Mouse (Mus musculus) induced T-regulatory cell, adult 2 months (primary cell): ENCODE results near the gene Kif6.

Experiments
- DNase-seq: peaks from one replicate; pipeline ENCODE4 v3.0.0-alpha.2; 2012; ENCODE audit warnings: low read depth

The Kif6 gene

DNA sequence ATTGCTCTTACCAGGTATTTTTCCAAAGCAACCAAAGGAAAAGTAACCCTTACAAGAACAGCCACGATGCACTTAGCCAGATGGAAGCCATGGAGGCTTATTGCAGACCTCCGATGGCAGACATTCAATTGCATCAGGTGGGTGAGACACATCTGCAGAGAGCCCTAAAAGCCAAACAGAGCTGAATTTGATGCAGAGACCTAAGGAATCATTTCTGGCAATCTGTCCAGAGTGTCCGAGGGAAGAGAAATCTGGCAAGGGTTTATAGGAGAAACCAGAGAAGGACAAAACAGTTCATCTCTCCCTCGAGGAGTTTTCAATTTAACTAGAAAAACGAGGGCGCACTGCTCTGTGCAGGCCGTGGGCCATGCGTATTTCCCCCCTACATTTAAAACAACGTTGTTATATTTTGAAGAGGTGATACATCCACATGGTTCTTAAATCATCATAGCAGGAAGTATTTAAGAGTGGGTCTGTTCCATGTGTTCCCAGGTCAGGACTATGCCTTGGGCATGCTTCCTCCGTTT, 177.3 kb downstream of the Kif6 start:
- no peak for DNase-seq

DNA sequence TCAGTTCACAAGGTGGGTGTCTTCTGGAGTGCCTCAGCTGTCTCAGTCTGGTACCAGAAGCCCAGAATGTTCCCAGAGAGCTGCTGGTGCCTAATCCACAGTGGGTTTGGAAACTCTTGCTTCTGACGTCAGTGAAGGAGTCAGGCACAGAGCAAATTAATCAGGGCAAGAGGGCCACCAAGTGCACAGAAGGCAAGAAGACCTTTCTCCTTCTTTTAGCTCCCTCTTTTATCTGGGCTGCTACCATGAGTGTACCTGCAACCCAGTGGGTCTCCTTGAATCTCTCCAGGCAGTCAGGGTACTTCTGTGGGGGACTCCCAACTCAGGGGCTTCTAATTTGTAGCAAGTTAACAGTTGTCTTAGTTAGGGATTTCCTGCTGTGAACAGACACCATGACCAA, 178.0 kb downstream of the Kif6 start:
- DNase-seq = no peak

DNA sequence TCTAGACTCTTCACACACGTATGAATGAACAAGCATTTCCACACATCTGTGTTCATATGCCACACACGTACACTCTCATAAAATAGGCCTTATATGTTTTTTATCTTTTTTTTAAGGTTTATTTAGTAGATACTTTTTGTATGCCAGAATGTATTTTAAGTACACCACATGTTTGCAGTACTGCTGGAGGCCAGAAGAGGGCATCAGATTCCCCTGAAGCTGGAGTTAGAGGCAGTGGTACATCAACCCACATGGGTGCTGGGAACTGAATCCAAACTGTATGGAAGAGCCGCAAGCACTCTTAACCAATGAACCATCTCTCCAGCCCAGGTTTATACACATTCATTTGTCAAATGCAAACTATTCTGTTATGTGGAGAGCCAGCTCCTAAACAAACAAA, 179.0 kb downstream of the Kif6 start:
- DNase-seq = peak; percentile 0

- DNase-seq = no peak
Observed at GRCm38 (mm10) chr17:49795241-49795640, 180.3 kb downstream of the Kif6 start.

DNA sequence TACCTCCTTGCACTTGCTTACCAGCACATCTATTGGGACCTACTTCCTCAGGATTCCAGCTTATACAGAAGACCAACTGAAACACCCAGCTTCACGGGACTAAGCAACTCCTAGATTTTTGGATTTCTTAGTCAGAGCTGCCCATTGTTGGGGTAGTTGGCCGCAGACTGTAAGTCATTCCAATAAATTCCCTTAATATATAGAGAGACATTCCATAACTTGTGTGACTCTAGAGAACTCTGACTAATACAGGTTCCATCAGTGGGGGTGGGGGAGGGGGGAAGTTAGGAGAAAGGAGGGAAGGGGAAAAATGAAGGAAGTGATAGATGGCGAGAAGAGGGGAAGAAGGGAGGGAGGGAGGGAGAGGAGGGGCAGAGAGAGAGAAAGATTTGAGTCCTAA, 181.2 kb downstream of the Kif6 start:
- no peak for DNase-seq

DNA sequence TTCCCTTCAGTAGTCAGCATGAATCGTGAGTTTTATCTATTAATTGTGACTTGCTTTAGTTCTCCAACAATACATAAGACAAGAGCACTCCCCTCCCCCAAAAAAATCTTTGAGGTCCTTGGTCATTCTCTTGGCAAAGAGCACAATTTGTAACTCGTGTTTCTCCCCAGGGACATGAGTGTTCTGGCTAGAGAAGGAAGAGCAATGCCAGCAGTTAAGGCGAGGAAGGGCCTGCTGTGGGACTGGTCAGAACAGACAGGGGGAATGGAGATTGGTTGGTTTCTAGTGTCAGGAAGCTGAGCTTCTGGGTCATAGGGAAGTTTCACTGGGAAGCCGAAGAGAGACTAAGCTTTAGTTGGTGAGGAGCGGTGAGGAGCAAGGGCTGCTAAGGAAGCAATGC, 184.2 kb downstream of the Kif6 start:
- no peak for DNase-seq

- DNase-seq = no peak
Observed at GRCm38 (mm10) chr17:49800157-49800556, 185.2 kb downstream of the Kif6 start.

- no peak for DNase-seq
Observed at GRCm38 (mm10) chr17:49807461-49807860, 192.5 kb downstream of the Kif6 start.

DNA sequence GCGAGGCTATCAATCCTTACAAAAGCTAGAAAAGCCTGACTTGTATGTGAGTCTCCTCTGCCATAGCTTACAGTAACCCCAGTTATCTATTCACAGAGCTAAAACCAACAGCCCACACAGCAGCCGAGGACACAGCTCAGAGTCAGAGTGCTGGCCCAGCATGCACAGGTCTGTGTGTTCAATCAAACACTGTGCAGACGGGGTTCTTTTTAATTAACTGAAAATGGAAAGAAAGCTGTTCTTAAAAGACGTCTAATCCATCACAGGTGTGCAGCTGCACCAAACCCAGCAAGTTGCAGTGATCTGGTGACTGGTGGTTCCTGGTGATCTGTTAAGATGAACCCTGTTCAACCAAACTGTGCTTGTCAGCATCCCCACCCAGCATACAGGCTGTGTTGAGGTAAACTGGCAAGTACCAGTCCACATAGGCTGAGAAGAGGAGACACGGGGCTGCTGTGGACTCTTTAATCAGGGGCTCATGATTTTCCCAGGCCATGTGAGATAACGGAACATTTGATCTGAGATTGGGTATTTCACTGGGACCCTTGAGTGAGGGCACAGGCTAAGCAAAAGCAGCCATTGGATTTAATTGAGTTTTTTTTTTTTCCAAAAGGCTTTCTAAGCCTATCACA, 193.9 kb downstream of the Kif6 start:
- DNase-seq = no peak

DNA sequence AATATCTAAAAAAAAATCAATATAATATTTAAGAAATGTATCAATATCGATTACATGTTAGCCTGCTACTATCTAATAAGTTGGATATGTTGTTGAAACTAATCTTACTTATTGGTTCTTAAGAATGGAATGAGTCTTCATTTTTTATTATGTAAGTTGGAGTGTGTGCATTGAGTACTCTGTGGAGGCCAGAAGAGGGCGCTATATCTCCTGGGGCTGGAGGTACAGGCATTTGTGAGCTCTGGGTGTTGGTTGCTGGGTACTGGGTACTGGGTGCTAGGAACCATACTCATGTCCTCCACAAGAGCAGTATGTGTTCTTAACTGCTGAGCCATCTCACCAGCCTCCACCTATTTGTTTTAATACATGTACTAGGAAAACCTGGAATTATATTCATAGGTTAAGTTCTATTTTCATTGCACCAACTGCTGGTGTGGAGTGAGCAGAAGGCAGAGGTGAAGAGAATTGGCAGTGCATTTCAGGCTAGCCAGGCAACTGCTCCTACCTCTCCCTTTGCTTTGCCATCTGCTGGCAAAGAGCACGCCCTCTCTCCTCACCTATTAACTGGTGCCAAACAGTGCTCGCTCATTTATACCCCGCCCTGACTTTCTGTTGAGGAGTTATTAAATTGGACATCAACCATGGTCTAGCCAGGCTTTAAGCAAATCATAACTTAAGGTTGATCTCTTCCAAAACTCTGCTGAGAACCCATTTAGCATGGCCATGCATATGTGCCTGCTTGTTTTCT, 199.1 kb downstream of the Kif6 start:
- no peak for DNase-seq

DNA sequence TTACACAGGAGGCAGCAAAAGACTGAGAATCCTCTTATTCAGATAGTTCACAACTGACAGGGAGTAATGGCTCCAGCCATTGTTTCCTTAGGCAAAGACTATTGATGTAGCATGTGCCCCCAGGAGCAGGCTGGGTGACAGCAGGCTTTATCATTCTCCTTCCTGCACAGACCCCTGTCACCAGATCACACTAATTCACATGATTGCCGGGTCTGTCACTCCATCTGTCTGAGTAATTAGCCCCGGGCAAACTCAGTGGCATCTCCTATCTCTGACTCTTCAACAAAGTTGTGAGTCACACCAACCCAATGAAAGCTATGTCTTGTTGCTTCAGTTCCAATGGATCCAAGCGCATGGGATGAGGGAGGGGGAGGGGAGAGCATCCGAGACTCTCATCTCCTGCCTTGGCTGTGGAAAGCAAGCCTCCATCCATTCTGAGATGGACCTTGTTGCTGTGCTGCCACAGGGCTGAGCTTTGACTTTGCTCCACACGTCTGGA, 201.2 kb downstream of the Kif6 start:
- DNase-seq = no peak

GRCm38 (mm10) chr17:49816703-49817102, 201.8 kb downstream of the Kif6 start:
- no peak for DNase-seq

GRCm38 (mm10) chr17:49820203-49820602, 205.3 kb downstream of the Kif6 start:
- no peak for DNase-seq

DNA sequence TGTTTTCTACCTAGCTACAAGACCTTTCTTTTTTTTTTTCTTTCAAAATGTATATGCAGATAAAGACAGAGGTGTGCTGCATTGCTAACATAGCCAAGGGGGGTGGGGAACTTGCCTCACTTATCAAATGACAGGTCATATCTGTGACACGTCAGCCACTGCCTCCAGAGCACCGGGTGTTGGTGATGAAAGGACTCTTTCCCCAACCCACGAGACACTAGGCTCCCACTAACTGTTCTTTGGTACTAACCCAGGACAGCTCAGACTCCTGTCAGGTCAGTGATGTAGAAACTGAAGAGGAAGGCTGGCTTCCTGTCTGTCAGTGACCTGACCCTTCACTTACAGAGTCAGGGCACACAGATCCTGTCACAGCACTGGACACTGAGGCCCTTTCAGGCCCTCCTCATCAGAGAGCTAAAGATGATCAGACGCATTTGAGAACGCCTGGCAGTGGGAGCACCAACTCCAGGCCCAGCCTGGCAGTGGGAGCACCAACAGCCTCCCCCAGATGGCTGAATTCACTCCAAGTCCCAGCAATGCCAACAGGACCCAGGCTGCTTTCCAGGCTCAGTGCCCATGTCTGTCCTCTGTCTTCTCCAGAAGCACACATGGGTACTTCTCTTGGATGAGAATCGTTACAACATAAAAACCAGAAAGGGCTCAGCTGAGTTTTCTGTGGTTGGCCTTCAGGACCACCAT, 209.4 kb downstream of the Kif6 start:
- DNase-seq = no peak

DNA sequence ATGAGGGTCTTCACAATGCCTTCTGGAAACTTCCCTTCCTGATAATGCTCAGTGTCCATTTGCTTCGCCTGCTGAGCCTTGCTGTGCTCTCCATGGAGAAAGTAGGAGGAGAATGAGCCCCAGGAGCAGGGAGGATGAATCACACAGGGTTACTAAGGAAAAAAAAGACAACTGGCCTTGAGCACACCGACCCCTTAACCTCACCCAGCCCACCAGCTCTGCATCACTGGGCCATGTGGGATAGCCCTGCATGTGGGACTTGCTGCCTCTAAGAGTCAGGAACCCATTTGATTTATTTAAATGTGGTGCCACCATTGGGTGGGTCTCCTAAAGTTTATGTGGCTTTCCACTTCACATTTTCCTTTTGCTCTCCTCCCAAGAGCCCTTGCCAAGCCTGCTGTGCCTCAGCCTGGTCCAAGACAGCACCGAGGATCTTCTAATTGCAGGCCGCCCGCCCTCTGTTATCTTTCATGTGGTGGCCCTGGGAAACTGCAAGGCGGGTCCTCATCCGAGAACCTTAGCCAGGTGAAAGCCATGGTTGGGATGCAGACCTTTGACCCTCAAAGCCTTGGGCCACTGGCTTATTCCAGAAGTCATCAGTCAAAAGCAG, 210.0 kb downstream of the Kif6 start:
- DNase-seq = no peak

DNA sequence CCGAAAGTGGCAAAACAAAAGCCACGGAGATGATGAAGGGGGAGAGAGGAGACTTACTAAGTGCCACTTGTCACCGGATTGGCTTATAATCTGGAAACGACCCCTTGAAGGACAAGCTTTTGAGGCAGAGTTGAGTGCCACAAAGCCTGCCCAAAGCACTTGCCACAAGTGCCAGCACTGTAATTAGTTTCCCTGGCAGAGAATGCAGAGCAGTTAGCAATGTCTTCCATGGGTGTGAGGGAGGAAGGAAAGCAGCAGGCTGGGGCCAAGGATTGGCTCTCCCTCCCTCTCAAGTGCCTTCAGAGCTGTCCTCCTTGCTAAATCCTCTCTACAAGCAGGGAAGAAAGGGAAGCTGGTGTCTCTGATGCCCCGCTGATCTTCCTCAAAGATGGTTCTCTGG, 210.9 kb downstream of the Kif6 start:
- no peak for DNase-seq

DNA sequence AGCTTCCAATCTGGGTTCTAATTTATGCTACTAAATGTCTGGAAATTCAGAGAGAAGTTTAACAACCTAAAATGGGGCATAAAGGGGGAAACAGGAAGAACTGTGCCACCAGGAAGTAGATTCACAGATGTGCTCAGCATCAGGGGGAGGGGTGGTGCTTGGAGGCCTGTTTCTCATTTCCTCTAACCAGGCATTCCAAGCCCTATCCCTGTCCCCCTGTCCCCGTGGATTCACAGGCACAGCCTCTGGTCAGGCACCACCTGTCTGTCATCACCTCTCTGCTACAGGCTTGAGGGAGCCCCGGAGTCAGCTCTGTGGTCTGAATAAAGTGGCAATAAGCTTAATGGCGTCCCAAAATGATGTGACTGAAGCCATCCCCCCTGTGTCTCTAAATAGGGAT, 216.8 kb downstream of the Kif6 start:
- no peak for DNase-seq

GRCm38 (mm10) chr17:49834044-49834545, 219.2 kb downstream of the Kif6 start:
- no peak for DNase-seq

- DNase-seq = no peak
Observed at GRCm38 (mm10) chr17:49837417-49837816, 222.5 kb downstream of the Kif6 start.

DNA sequence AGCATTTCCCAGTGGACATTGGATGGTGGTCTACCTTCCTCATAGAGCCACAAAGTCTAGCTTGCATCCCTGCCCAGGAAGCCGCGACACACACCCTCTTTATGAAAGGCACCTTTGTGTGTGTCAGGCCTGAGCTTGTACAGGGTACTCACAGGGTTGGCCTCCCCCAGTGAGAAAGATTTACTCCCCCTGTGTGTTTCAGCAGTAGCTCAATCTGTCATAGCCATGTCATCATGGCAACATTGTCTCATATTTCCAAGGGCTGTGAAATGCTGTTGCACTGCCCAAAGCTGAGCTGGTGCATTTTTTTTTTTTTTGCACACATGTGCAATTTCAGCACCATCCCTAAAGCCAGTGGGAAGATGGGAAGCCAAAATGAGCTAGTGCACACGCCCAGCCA, 224.3 kb downstream of the Kif6 start:
- DNase-seq = no peak

DNA sequence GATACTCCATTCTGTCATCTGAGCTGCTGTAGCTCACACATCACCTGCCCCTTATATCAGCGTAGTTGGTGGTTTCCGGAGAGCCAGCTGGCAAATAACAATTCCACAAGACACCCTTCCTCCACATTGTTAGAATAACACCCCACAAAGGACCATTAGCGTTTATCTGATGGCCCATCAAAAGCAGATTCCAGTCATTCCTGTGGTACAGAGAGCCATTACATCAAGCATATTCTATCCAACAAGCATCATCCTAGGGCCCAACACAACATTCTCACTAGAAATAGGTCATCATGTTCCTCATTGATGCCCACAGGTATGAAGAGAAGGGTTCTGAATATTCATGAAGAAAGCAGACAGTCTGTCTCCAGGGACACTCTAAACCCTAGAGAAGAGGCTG, 236.3 kb downstream of the Kif6 start:
- DNase-seq = no peak

DNA sequence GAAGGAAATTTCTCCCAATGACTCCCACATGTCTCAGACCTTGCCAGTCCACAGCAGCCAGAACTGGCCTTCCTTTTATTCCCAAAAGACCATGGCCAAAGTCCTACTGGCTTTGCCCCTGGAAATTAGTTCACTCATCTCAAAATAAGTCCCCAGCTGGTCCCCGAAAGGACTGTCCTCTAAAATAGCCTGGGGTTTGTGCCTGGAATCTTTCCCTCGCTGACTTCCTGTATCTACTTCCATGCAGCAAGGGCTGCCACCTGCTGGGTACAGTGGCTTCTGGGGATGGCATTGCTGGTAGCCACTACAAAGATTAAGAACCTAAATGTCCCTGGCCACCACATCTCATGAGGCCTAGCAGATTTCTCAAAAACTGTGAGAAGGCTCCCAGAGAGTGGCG, 237.2 kb downstream of the Kif6 start:
- no peak for DNase-seq
